In genomic region chr2:157607542-157608236, GRCm38 (mm10) we compare ENCODE assay signal across 12 mouse cellular contexts. TPM values are rescaled to one million over a fixed set of nuclear protein-coding genes. Genes with fewer than 3 reads are reported as not detected.
DNase-seq lines count a peak whose midpoint lies in the region; ATAC-seq and TF ChIP-seq lines count a peak whose summit lies in the region.
"Had no signal": no experiment of that assay in that cellular context is flagged by ENCODE, and none has a peak within 500 bp of the region (broad histone marks: within the 10 kb centered on the region; RNA-seq: fewer than 3 reads in every experiment).

No protein-coding gene starts in this region.

- peak; percentile 84; the same call in 1 of the 2 replicates for ATAC-seq in lung, embryonic 15.5 days (ENCODE audit: borderline replicate concordance, extremely low read depth, low FRiP score, low TSS enrichment)
- ATAC-seq in hindbrain, embryonic 14.5 days (ENCODE audit: low FRiP score): peak; percentile 46; the same call in 1 of the 2 replicates
- ATAC-seq in neural tube, embryonic 12.5 days (ENCODE audit: low FRiP score, low read depth): no peak
- no peak for ATAC-seq in cerebellum, adult (ENCODE audit: insufficient number of reproducible peaks, low FRiP score, low TSS enrichment)

- H3K4me3 ChIP-seq in heart, embryonic 10.5 days: no peak overlapping the region
- no peak overlapping the region for H3K4me3 ChIP-seq in lung, embryonic 15.5 days
- H3K4me3 ChIP-seq in lung, adult 2 months (replicated peaks; ENCODE audit: extremely low read depth, low read depth, low read length): no peak overlapping the region
- H3K4me3 ChIP-seq in hindbrain, embryonic 14.5 days (replicated peaks; ENCODE audit: low read length): no peak overlapping the region
- no peak overlapping the region for H3K4me3 ChIP-seq in neural tube, embryonic 12.5 days
- H3K4me3 ChIP-seq: heart, embryonic 15.5 days; limb, embryonic 15.5 days had no signal

- H3K4me2 ChIP-seq in lung, embryonic 15.5 days: peak overlapping the region; percentile 27
- H3K4me2 ChIP-seq in hindbrain, embryonic 14.5 days (replicated peaks): no peak overlapping the region
- H3K4me2 ChIP-seq in neural tube, embryonic 12.5 days (replicated peaks): 0 out of 2 replicates have a peak overlapping the region, but pooled peaks have one; percentile 28
- H3K4me2 ChIP-seq: heart, embryonic 15.5 days; limb, embryonic 15.5 days had no signal

- WGBS in heart, embryonic 10.5 days: 70% methylated on average over 9 of the region's 9 CpGs
- 28% methylated on average over 9 of the region's 9 CpGs for WGBS in lung, embryonic 15.5 days
- WGBS in lung, adult 2 months: 35% methylated on average over 9 of the region's 9 CpGs
- 32% methylated on average over 9 of the region's 9 CpGs for WGBS in hindbrain, embryonic 14.5 days
- WGBS in neural tube, embryonic 12.5 days: 44% methylated on average over 9 of the region's 9 CpGs

- DNase-seq in heart, embryonic 10.5 days (ENCODE audit: low spot score): no peak
- no peak for DNase-seq in heart, adult 9 months (ENCODE audit: low spot score in 2 of 2)
- no peak for DNase-seq in lung, adult 2 months
- DNase-seq in hindbrain, embryonic 14.5 days (ENCODE audit: low spot score): no peak
- DNase-seq in cerebellum, adult 9-10 months: no peak
- DNase-seq: B cell, adult 2 months; cerebellum, adult 11-12 months had no signal

- H3K4me1 ChIP-seq in heart, embryonic 10.5 days: peaks cover 20% of the 10 kb centered on the region
- peaks cover 11% of the 10 kb centered on the region for H3K4me1 ChIP-seq in lung, embryonic 15.5 days
- H3K4me1 ChIP-seq in lung, adult 2 months (ENCODE audit: control insufficient read depth, insufficient read depth, low read length): no peaks in the 10 kb centered on the region
- peaks cover 15% of the 10 kb centered on the region; the same call in 1 of the 2 replicates for H3K4me1 ChIP-seq in hindbrain, embryonic 14.5 days (replicated peaks; ENCODE audit: control insufficient read depth, insufficient read depth, low read length)
- H3K4me1 ChIP-seq in neural tube, embryonic 12.5 days: peaks cover 8% of the 10 kb centered on the region; the same call in 1 of the 2 replicates
- H3K4me1 ChIP-seq: heart, embryonic 15.5 days had no signal

- no peak for TF ChIP-seq POLR2A in lung, adult 2 months (IDR thresholded peaks at IDR 0.05; ENCODE audit: borderline replicate concordance, extremely low read depth, low read depth, low read length)

- H3K27me3 ChIP-seq in heart, embryonic 10.5 days (ENCODE audit: insufficient read depth, poor library complexity, severe bottlenecking): peaks cover 65% of the 10 kb centered on the region
- H3K27me3 ChIP-seq in lung, embryonic 15.5 days: 0 out of 2 replicates have a peak, but pooled peaks cover 6% of the 10 kb centered on the region
- H3K27me3 ChIP-seq in hindbrain, embryonic 14.5 days (ENCODE audit: control insufficient read depth, insufficient read depth, low read length): no peaks in the 10 kb centered on the region
- no peaks in the 10 kb centered on the region; the same call in 1 of the 2 replicates for H3K27me3 ChIP-seq in neural tube, embryonic 12.5 days (replicated peaks)

- TF ChIP-seq CTCF in lung, adult 2 months (IDR thresholded peaks at IDR 0.05; ENCODE audit: insufficient read depth, low read length): no peak

- 0 out of 2 replicates have a peak overlapping the region, but pooled peaks have one; percentile 38 for H3K27ac ChIP-seq in heart, embryonic 10.5 days
- H3K27ac ChIP-seq in lung, embryonic 15.5 days: peak overlapping the region; percentile 59; the same call in 1 of the 2 replicates
- peak overlapping the region; percentile 60 for H3K27ac ChIP-seq in hindbrain, embryonic 14.5 days
- no peak overlapping the region for H3K27ac ChIP-seq in neural tube, embryonic 12.5 days
- H3K27ac ChIP-seq: heart, embryonic 15.5 days; limb, embryonic 15.5 days had no signal

- no peak overlapping the region for H3K9ac ChIP-seq in lung, embryonic 15.5 days
- H3K9ac ChIP-seq in hindbrain, embryonic 14.5 days: no peak overlapping the region
- no peak overlapping the region for H3K9ac ChIP-seq in neural tube, embryonic 12.5 days
- H3K9ac ChIP-seq: heart, embryonic 15.5 days; limb, embryonic 15.5 days had no signal

- no peaks in the 10 kb centered on the region for H3K9me3 ChIP-seq in heart, embryonic 10.5 days
- H3K9me3 ChIP-seq in lung, embryonic 15.5 days: no peaks in the 10 kb centered on the region
- H3K9me3 ChIP-seq in hindbrain, embryonic 14.5 days (ENCODE audit: control insufficient read depth, low read length): no peaks in the 10 kb centered on the region
- no peaks in the 10 kb centered on the region for H3K9me3 ChIP-seq in neural tube, embryonic 12.5 days
- H3K9me3 ChIP-seq: heart, embryonic 15.5 days; limb, embryonic 15.5 days had no signal

- H3K36me3 ChIP-seq in heart, embryonic 10.5 days: no peaks in the 10 kb centered on the region
- H3K36me3 ChIP-seq in lung, embryonic 15.5 days: no peaks in the 10 kb centered on the region
- H3K36me3 ChIP-seq in hindbrain, embryonic 14.5 days (replicated peaks; ENCODE audit: control insufficient read depth, insufficient read depth): no peaks in the 10 kb centered on the region
- no peaks in the 10 kb centered on the region for H3K36me3 ChIP-seq in neural tube, embryonic 12.5 days
- H3K36me3 ChIP-seq: heart, embryonic 15.5 days; limb, embryonic 15.5 days had no signal

RNA-seq across cellular contexts. Expression of gene Blcap, which starts 36.6 kb away (rescaled TPM):
- polyA plus RNA-seq in heart, embryonic 10.5 days (2016; fragmentation: Nextera tagmentation; extraction: Ambion mirVana): 38.3 and 38.6 TPM in 2 replicates
- 45.7 and 48.1 TPM in 2 replicates for polyA plus RNA-seq in lung, embryonic 15.5 days (2015; fragmentation: Nextera tagmentation; extraction: Ambion mirVana)
- polyA plus RNA-seq in lung, adult 2 months (2012; rRNA removed): 41.3 and 49.3 TPM in 2 replicates
- 285 and 323 TPM in 2 replicates for polyA plus RNA-seq in hindbrain, embryonic 14.5 days (2014; fragmentation: Nextera tagmentation; extraction: Ambion mirVana)
- 115 and 120 TPM in 2 replicates for polyA plus RNA-seq in neural tube, embryonic 12.5 days (2016; fragmentation: Nextera tagmentation; extraction: Ambion mirVana)

RNA-seq across cellular contexts. Expression of gene Nnat, which starts 47.8 kb away (rescaled TPM):
- polyA plus RNA-seq in heart, embryonic 10.5 days (2016; fragmentation: Nextera tagmentation; extraction: Ambion mirVana): 253 and 592 TPM in 2 replicates
- 685 and 703 TPM in 2 replicates for polyA plus RNA-seq in lung, embryonic 15.5 days (2015; fragmentation: Nextera tagmentation; extraction: Ambion mirVana)
- polyA plus RNA-seq in lung, adult 2 months (2012; rRNA removed): 25.3 and 56.8 TPM in 2 replicates
- polyA plus RNA-seq in hindbrain, embryonic 14.5 days (2014; fragmentation: Nextera tagmentation; extraction: Ambion mirVana): 4,569 and 4,588 TPM in 2 replicates
- 3,228 and 3,444 TPM in 2 replicates for polyA plus RNA-seq in neural tube, embryonic 12.5 days (2016; fragmentation: Nextera tagmentation; extraction: Ambion mirVana)

Comparison
In these comparisons a context has a peak if more than half of its experiments do, and no peak if none do; other contexts are left out.
1. ATAC-seq: peak in lung, embryonic 15.5 days (single experiment) and hindbrain, embryonic 14.5 days (single experiment); none in neural tube, embryonic 12.5 days (single experiment) and cerebellum, adult (single experiment).